Mouse (Mus musculus) brain, embryonic 14.5 days (tissue): ENCODE measurements at regions not wholly inside any gene's neighbourhood (a gene's known extent, or its start where the extent isn't known, plus 50 kb on each side); places are given as distances from the start of the nearest gene placed in this dataset.

Experiments used
- CTCF ChIP-seq: fragments of 200-500 bp; IDR thresholded peaks from 2 replicates; pipeline ENCODE4 v1.5.1; 2012; ENCODE audit warnings: inconsistent platforms, mild to moderate bottlenecking, moderate library complexity, borderline replicate concordance; ENCODE audit not compliant: insufficient read depth, insufficient read length; ENCODE audit errors: extremely low read depth
- POLR2A ChIP-seq: fragments of 200-500 bp; IDR thresholded peaks from 2 replicates; pipeline ENCODE4 v1.6.1; 2012; ENCODE audit warnings: mild to moderate bottlenecking, inconsistent platforms, borderline replicate concordance; ENCODE audit not compliant: poor library complexity, insufficient read depth, insufficient read length, severe bottlenecking; ENCODE audit errors: extremely low read depth

DNA sequence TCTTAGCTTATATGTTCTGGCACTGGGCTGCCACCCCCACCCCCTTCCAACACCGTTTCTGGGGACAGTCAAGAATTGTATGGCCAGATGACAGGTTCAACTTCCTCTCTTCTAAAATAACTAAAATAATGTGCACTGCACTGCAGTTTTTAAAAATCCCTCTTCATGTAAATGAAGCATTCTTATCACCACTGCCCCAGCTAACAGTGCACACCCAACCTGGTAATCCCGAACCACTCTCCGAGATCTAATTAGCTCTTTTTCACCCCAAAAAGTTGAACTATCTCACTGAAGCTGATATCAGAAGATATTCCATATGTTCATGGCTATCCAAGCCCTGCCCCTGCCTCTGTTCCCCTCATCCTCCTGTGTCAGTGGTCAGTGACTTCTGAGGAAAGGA, 778.5 kb upstream of the Tpm3-rs7 start:
- TF ChIP-seq POLR2A (no peak), CTCF (no peak)
